Mouse (Mus musculus) G1E-ER4 (cell line): ENCODE results near the gene Gnat3. TPM values are rescaled to one million over a fixed set of nuclear protein-coding genes. Genes with fewer than 3 reads are reported as not detected.

ENCODE experiments used
- GATA1 ChIP-seq: IDR thresholded peaks from one replicate; pipeline ENCODE4 v1.8.0; 2012; ENCODE audit warnings: low read length, inconsistent platforms
- polyA plus RNA-seq: library from polyadenylated mRNA; stranded (reverse); fragments of >175 nt; gene quantifications from 2 replicates; pipeline ENCODE4 v1.2.3, GENCODE M21; 2012

Gnat3 gene
- polyA plus RNA-seq, 1 experiment, result not detected

DNA sequence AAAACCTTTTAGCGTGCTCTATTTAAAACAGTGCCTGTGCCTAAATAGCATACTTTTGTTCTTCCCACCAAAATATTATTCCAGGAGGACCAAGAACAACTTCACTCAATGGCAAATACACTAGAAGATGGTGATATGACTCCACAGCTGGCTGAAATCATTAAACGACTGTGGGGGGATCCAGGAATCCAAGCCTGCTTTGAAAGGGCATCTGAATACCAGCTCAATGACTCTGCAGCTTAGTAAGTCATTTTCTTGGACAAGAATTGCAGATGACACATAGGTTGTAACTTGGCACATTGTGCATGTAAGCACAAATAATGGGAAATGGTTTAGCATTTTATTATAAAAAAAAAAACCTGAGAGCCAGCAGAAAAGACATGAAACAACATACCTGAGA, 37.2 kb downstream of the Gnat3 start:
- TF ChIP-seq GATA1, result no peak

GRCm38 (mm10) chr5:18000185-18000584, 37.8 kb downstream of the Gnat3 start:
- TF ChIP-seq GATA1, result no peak

DNA sequence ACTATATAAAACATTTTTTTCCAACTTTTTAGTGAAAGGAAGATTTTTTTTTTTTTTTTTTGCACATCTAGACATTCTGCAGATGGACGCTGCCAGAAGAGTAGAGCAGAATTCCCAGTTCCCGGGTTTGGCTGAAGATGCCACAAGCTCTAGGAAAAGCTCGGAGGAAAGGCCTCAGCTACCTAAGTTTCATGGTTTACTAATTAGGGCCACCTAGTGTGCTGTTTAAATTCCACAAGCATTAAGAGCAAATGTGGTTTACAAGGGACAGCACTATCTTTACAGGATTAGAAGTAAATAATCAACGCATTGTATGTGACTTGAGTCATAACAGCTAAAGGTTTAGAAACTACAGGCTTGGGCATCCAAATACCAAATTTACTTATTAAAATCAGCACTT, 39.3 kb downstream of the Gnat3 start:
- TF ChIP-seq GATA1, result no peak

DNA sequence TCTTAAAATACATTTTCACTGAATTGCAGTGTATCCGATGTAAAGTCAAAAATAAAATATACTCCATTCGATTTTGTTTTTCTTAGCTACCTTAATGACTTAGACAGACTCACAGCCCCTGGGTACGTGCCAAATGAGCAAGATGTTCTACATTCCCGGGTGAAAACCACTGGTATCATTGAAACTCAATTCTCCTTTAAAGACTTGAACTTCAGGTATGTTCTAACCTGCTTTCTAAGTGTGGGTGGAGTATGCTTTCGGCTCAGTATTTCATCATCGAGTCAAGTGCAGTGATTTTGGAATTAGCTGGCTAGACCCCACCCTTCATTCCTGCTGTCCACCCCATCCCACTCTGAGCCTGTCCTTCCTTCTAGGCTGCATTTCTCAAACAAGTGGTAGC, 41.3 kb downstream of the Gnat3 start:
- TF ChIP-seq GATA1, result no peak

DNA sequence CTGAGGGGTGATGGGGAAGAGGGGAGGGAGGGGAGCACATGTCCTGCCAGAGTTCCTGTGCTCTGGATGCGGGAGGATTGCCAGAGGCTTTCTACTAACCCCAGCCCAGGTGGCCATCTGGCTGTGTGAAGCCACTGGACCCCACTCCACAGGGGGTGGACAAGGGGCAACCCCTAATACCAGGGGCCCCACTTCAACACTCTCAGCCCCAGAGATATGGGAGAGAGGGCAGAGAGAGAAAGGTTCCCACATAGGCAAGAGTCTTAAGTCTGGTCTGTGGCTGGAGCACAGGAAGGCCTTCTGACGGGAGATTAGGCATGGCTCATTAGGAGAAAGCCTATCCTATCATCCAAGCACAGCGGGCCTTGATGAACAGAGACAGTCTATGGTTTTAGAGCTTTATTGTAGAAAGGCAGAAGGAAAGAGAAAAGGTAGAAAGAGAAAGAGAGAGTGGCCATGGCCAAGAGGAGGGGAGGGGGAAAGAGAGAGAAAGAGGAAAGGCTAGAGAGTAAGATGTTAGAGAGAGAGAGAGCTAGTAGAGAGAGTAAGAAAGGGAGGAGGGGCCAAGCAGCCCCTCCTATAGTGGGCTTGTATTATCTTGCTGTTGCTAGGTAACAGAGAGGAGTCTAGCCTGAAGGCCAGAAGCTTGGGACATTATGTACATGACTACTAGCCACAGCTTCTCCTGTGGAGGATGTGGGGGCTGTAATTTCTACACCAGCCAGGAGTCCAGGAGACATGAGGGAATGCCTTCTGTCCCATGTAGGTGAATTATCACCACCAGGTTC, 42.7 kb downstream of the Gnat3 start:
- TF ChIP-seq GATA1, result no peak

DNA sequence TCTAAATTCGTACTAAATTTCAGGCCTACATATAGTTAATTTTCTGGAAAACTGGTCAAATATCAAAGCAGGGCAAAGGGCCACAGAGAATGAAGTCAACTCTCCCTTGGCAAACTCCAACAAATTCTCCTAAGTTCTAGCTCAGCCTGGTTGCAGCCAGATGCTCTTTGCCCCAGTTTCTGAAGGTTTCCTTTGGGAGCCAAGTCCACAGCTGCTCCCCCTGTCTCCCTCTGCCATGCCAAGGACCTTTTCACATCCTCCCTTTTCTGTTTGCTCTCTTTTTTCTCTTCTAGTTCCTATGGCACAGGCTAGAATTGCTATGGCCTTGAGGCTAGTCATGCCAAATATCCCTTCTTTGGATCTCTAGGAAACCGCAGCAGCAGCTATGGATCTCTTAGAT, 43.8 kb downstream of the Gnat3 start:
- no peak for TF ChIP-seq GATA1

DNA sequence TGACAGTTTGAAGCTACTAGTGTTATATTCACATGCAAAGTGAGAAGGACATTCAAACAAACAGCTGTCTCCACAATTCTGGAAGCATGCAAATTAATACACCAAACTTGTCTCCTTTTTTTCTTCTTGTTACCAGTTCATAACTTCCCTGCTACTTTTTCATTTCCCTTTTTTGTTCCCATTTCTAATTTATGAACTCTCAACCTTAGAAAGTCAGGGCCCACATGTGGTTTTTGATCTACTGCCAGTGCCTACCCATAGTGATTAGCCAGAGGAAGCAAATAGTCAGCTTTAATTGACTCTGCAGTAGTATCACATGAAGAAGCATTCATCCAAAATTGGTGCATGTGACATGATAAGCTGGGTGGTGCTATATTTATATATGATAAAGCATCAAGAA, 44.7 kb downstream of the Gnat3 start:
- no peak for TF ChIP-seq GATA1

- TF ChIP-seq GATA1, result no peak
These were observed 48.0 kb downstream of the Gnat3 start for GRCm38 (mm10) chr5:18010301-18010700.

DNA sequence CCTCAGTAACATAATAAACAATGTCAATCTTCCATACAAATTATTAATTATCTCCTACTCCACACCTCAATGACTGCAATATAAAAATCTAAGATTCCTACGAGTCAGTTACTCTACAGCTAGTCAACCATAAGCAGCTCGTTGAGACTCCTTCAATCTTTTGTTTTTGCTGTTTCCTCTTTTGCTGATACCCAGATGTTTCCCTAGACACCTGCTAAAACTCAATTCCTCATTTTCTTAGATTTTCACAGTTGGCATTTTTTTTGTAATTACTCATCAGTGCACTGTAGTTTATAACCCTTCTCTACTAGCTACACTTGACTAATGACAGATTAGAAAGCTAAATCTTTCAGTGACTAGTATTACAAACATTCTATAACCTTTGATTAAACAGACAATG, 50.8 kb downstream of the Gnat3 start:
- TF ChIP-seq GATA1, result no peak

DNA sequence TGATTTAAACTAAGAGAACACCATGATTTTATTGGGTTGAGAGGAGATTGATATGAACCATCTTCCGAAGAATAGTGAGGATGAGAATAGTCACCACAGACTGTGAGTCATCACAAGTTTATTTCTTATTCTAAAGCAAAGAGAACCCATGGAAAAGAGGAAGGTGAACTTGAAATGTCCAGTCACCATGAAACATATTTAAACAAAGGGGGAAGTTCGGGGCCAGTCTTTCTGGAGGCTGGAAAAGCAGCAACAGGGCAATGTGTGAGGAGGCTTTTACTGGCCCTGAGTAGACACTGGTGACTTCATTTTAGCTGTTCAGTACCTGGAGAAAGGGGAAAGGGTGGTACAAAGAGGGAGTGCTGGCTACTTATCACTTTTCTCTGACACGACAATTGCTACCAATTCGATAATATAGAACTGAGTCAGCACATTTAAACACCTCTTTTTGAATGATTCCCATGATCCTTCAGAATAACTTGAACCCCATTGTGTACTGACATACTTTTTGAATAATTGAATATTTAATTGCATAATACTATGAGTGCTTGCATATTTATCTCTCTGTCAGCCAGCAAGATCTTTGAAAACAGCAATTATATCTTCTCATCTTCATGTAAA, 52.0 kb downstream of the Gnat3 start:
- TF ChIP-seq GATA1, result no peak

DNA sequence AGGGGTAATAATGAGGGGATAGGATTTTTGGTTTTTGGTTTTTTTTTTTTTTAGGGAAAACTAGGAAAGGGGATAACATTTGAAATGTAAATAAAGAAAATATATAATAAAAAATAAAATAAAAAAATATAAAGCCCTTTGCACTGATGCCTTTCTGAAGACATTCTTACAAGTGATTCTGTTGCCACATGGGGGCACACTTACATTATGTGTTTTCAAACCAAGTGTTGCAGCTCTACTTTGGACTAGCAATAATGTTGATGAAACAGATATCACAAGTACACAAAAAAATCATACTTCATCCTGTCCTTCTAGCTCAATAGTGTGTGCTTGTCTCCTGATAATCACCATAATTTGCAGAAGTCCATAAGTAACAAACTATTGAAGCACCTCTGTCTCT, 61.0 kb downstream of the Gnat3 start:
- TF ChIP-seq GATA1, result no peak

DNA sequence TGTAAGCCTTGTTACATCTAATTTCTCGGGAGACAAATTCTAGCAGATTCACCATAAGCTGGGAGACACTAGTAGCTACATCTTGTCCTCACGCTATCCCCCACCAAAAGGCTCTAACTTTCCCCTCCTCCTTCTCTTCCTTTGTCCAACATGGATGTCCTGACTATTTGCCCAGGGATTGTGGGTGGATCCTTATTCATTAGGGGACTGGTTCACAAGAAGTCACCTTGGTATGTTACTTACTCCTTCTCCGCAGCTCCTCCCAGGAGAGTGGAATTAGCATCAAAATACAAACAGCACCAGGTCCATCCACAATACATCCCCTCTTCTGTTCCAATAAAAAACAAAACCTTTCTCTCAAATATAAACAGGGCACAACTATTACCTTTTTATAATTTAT, 65.2 kb downstream of the Gnat3 start:
- TF ChIP-seq GATA1, result no peak

DNA sequence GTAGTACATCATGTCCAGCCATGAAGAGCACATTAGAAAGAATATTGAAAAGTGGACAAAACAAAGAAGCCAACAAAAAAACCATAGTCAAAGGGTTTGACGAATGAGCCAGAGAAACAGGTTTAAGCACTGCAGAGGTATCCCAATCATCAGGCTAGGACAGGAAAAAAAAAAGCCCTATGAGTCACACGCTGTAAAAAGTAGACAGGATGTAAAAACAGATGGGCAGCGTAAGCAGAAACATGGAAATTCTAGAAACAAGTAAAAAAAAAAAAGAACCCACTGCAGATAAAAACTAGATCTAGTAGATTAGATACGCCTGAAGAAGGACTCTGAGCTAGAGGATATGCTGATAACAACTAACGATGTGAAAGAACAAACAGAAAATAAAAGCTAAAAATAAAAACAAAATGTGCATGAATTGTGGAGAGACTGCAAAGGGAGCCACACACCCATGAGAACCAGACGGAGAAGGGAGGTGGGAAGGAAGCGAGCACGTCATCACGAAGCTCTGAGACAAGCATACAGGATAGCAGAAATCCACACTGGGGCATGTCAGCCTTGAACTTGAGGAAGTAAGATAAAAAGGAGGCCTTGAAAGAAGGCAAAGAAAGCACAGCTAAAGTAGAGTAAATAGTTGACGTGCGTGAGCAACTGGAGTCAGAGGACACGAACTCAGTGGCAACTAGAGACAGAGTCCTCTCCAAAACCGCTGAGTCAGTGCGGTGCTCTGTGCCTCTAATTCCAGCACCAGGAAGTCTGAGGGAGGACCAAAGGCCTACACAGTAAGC, 73.7 kb downstream of the Gnat3 start:
- no peak for TF ChIP-seq GATA1

GRCm38 (mm10) chr5:18043022-18043421, 80.7 kb downstream of the Gnat3 start:
- no peak for TF ChIP-seq GATA1

DNA sequence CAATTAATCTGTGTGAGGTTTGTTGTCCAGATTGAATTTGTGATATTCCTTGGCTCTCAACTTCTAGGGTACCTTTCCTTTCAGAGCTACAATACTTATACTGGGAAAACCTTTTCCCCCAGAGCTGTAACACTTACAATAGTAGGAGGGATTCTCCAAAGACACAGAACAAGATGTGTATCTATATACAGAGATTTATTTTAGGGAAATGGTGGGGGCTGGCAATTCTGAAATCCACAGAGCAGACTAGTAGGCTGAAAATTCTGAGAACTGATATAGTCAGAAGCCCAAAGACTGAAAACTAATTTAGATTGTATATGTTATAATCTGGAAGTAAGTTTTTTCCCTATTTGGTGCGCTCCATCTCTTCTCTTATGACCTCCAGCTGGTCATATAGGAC, 86.5 kb downstream of the Gnat3 start:
- TF ChIP-seq GATA1, result no peak

GRCm38 (mm10) chr5:18055323-18055722, 93.0 kb downstream of the Gnat3 start:
- TF ChIP-seq GATA1, result no peak

Other genes with a start within 250 kb of the Gnat3 start
- 0.02 and 0.05 TPM in 2 replicates for gene Cd36, start 73.7 kb upstream of the Gnat3 start, polyA plus RNA-seq